Mouse (Mus musculus) liver, embryonic 14.5 days (tissue): Measurements from ENCODE around the gene Ccdc169. TPM values are rescaled to one million over a fixed set of nuclear protein-coding genes. Genes with fewer than 3 reads are reported as not detected.

Experiments used
- ATAC-seq: fragments of 200-750 bp; cut with Nextera tagmentation; 2 replicates; pipeline ENCODE4 v1.8.0; 2017; ENCODE audit warnings: moderate number of reproducible peaks, mild to moderate bottlenecking, moderate library complexity; ENCODE audit not compliant: insufficient read depth
- DNase-seq, 3 experiments: peaks; one replicate each; pipeline ENCODE4 v3.0.0-alpha.2; 2012 to 2013; ENCODE audit warnings: low read depth in 3 of 3, low spot score in 3 of 3
- H3K27ac ChIP-seq: fragments of 300-500 bp; sonication (generic); 2 replicates; pipeline ENCODE4 v1.5.1; 2014; ENCODE audit warnings: moderate library complexity, mild to moderate bottlenecking, control low read depth, inconsistent platforms
- H3K27me3 ChIP-seq: fragments of 300-500 bp; sonication (generic); 2 replicates; pipeline ENCODE4 v1.6.1; 2014; ENCODE audit warnings: mild to moderate bottlenecking, low read length, moderate library complexity; ENCODE audit not compliant: control insufficient read depth, insufficient read depth
- H3K36me3 ChIP-seq: fragments of 300-500 bp; sonication (generic); replicated peaks from 2 replicates; pipeline ENCODE4 v1.6.1; 2014; ENCODE audit warnings: low read depth; ENCODE audit not compliant: control insufficient read depth, insufficient read depth
- H3K4me1 ChIP-seq, 2 experiments: fragments of 200-500 bp in 1 of 2; fragments of 300-500 bp in 1 of 2; sonication (generic) in 1 of 2; replicated peaks; 2 replicates each; pipeline ENCODE4 v1.6.1; 2012 to 2014; ENCODE audit warnings: antibody characterized with exemption in 1 of 2, inconsistent platforms in 1 of 2, low read length in 1 of 2; ENCODE audit not compliant: control insufficient read depth in 2 of 2, insufficient read depth in 2 of 2
- H3K4me2 ChIP-seq: fragments of 300-500 bp; sonication (generic); 2 replicates; pipeline ENCODE4 v1.6.1; 2014; ENCODE audit warnings: low read depth, mild to moderate bottlenecking, control low read depth, moderate library complexity
- H3K4me3 ChIP-seq, 2 experiments: fragments of 200-500 bp in 1 of 2; fragments of 300-500 bp in 1 of 2; sonication (generic) in 1 of 2; 2 replicates each; pipeline ENCODE4 v1.5.1; 2012 to 2014; ENCODE audit warnings: low read depth in 2 of 2, low read length in 2 of 2, mild to moderate bottlenecking in 2 of 2, control low read depth in 1 of 2, inconsistent platforms in 1 of 2, moderate library complexity in 1 of 2; ENCODE audit not compliant: insufficient read depth in 1 of 2
- H3K9ac ChIP-seq: fragments of 300-500 bp; sonication (generic); replicated peaks from 2 replicates; pipeline ENCODE4 v1.6.1; 2014; ENCODE audit warnings: mild to moderate bottlenecking, control low read depth, moderate library complexity
- H3K9me3 ChIP-seq: fragments of 300-500 bp; sonication (generic); 2 replicates; pipeline ENCODE4 v1.6.1; 2016; ENCODE audit warnings: low read length, mixed read lengths; ENCODE audit not compliant: control insufficient read depth
- CTCF ChIP-seq: IDR thresholded peaks from 2 replicates; pipeline ENCODE4 v1.5.1; 2016; ENCODE audit warnings: antibody characterized with exemption, low read depth, control low read depth
- EP300 ChIP-seq: IDR thresholded peaks from 2 replicates; pipeline ENCODE4 v1.6.1; 2016; ENCODE audit warnings: antibody characterized with exemption, low read depth
- WGBS: fragments of 180-500 bp; shearing (Covaris S2); extraction: QIAGEN DNeasy Blood & Tissue Kit; methylation state at CpG from one replicate; pipeline ENCODE4 v1.1.7; 2014; ENCODE audit not compliant: insufficient replicate concordance; 5-methylcytosine and 5-hydroxymethylcytosine counted together
- microRNA-seq: library from miRNA; unstranded; fragments of <30 nt; microRNA quantifications from one replicate; pipeline ENCODE4, GENCODE M21; 2016
- polyA plus RNA-seq, 2 experiments: library from polyadenylated mRNA; depleted of rRNA in 1 of 2; stranded (reverse) in 1 of 2; unstranded in 1 of 2; fragments of >200 nt; fragmentation: Nextera tagmentation in 1 of 2; extraction: Ambion mirVana in 1 of 2; gene quantifications; 2 replicates each; pipeline versions ENCODE4 v1.2.1 to v1.2.3; 2012 to 2014

Gene Ccdc169
- polyA plus RNA-seq, 2 experiments: not detected

GRCm38 (mm10) chr3:55222502-55222901 is 85.4 kb downstream of the Ccdc169 start:
- no peak overlapping the region for H3K9ac ChIP-seq
- H3K4me3 ChIP-seq: no peak overlapping the region
- ATAC-seq (no peak), DNase-seq (no peak)
- no peaks in the 10 kb centered on the region for H3K36me3 ChIP-seq
- H3K27me3 ChIP-seq: no peaks in the 10 kb centered on the region
- 57% methylated on average over 2 of the region's 2 CpGs for WGBS
- no peaks in the 10 kb centered on the region for H3K4me1 ChIP-seq
- no peak overlapping the region for H3K4me2 ChIP-seq
- peak; percentile 51 for TF ChIP-seq CTCF
- TF ChIP-seq EP300: no peak
- H3K9me3 ChIP-seq: no peaks in the 10 kb centered on the region
- no peak overlapping the region for H3K27ac ChIP-seq

Small RNA genes lying within 50 kb of the gene (microRNA-seq; reads per million reads assigned to microRNA genes)
- gene Gm22029: not detected

Other genes with a start within 250 kb of the Ccdc169 start
- gene Sertm1, start 221.5 kb upstream of the Ccdc169 start, polyA plus RNA-seq (2012; rRNA removed): 1.3 and 1.5 TPM in 2 replicates
- gene Sertm1, start 221.5 kb upstream of the Ccdc169 start, polyA plus RNA-seq (2014; fragmentation: Nextera tagmentation; extraction: Ambion mirVana): 0.27 and 0.38 TPM in 2 replicates
- gene Ccna1, start 81.8 kb upstream of the Ccdc169 start, polyA plus RNA-seq (2012; rRNA removed): 0.20 and 0.28 TPM in 2 replicates
- gene Ccna1, start 81.8 kb upstream of the Ccdc169 start, polyA plus RNA-seq (2014; fragmentation: Nextera tagmentation; extraction: Ambion mirVana): 0.14 and 0.30 TPM in 2 replicates
- gene Spg20, start 25.2 kb upstream of the Ccdc169 start, polyA plus RNA-seq (2012; rRNA removed): 3.1 and 3.9 TPM in 2 replicates
- 6.0 and 7.7 TPM in 2 replicates for gene Spg20, start 25.2 kb upstream of the Ccdc169 start, polyA plus RNA-seq (2014; fragmentation: Nextera tagmentation; extraction: Ambion mirVana)
- not detected in 2 replicates for gene Sohlh2, start 44.7 kb downstream of the Ccdc169 start, polyA plus RNA-seq (2012; rRNA removed)
- gene Sohlh2, start 44.7 kb downstream of the Ccdc169 start, polyA plus RNA-seq (2014; fragmentation: Nextera tagmentation; extraction: Ambion mirVana): not detected in 2 replicates
- 0.08 and 0.14 TPM in 2 replicates for gene Dclk1, start 105.0 kb downstream of the Ccdc169 start, polyA plus RNA-seq (2012; rRNA removed)
- 0.04 and 0.29 TPM in 2 replicates for gene Dclk1, start 105.0 kb downstream of the Ccdc169 start, polyA plus RNA-seq (2014; fragmentation: Nextera tagmentation; extraction: Ambion mirVana)